Mouse (Mus musculus) left cerebral cortex, adult 18-20 months (tissue): ENCODE data around the gene Pcnx3. TPM values are rescaled to one million over a fixed set of nuclear protein-coding genes. Genes with fewer than 3 reads are reported as not detected.

Source experiments
- DNase-seq, 2 experiments: peaks; one replicate each; pipeline ENCODE4 v3.0.0; 2021 to 2022; ENCODE audit warnings: low spot score in 2 of 2, mixed read lengths in 1 of 2
- microRNA-seq, 2 experiments: library from miRNA; unstranded; fragments of <30 nt; microRNA quantifications; one replicate each; pipeline ENCODE4 v1.2.0; 2021
- total RNA-seq, 2 experiments: library from RNA; stranded (reverse); gene quantifications; 2 replicates each; pipeline ENCODE4 v1.2.3; 2021

Gene Pcnx3
- total RNA-seq, 2 experiments from 2014 or later, result 61.1 to 74.0 TPM

DNA sequence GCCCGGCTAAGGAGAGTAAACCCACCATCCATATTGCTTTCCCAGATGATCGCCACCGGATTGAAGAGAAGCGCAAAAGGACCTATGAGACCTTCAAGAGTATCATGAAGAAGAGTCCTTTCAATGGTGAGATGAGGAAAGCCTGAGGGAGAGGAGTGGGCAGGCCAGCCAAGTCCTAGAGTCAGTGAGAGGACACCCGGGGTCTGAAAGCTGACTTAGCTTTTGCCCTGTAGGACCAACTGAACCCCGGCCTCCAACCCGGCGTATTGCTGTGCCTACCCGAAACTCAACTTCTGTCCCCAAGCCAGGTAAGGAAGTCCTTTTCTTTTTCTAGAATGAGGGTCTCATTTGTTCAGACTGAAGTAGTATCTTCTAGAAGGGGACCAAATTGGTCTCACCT lies 43.4 kb downstream of the Pcnx3 start:
- DNase-seq, result no peak

DNA sequence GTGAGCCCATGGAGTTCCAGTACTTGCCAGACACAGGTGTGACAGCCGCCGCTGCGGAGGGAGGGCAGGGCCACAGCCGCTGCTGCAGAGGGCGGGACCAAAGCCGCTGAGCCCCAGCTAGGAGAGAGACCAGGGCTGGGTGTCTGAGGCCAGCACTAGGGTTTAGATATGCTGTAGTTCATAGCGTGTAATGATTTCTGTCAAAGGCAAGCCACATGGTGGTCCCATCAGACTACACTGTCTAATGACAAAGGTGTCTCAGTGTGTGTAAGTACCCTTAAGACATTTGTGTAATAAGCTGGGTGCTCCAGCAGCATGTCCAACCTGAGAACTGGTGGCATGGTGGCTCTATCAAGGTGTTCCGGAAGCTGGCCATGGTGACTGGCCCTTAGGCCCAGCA lies 47.1 kb downstream of the Pcnx3 start:
- no peak for DNase-seq

DNA sequence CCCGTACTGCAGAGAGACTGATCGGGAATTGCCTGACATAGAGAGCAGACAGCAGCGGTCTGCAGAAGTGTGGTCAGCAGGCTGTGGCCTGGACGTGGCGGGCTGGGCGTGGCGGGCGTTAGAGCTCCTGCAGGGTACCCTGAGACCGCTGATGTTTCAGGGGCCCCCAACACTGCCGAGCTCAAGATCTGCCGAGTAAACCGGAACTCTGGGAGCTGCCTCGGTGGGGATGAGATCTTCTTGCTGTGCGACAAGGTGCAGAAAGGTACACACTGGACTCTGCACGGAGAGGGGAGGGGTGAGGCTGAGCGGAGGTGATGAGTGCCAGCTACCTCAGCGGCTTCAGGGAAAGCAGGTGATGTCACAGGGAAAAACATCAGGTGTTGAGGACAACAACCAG lies 47.7 kb downstream of the Pcnx3 start:
- DNase-seq, result no peak

DNA sequence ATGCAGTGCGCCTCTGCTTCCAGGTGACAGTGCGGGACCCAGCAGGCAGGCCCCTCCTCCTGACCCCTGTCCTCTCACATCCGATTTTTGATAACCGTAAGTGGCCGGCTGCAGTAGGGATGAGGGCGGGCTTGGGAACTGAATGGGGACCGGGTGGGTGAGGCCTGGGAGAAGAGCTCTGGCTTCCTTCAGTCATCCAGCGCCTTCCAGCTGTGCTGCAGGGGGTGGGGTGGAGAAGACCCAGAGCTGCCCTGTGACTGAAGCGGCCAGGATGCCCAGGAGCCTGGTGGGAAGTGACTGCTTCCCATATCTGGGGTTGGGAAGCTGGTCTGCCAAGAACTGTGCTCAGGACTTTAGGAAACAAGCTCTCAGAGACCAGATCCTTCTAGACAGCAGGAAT lies 48.4 kb downstream of the Pcnx3 start:
- no peak for DNase-seq

DNA sequence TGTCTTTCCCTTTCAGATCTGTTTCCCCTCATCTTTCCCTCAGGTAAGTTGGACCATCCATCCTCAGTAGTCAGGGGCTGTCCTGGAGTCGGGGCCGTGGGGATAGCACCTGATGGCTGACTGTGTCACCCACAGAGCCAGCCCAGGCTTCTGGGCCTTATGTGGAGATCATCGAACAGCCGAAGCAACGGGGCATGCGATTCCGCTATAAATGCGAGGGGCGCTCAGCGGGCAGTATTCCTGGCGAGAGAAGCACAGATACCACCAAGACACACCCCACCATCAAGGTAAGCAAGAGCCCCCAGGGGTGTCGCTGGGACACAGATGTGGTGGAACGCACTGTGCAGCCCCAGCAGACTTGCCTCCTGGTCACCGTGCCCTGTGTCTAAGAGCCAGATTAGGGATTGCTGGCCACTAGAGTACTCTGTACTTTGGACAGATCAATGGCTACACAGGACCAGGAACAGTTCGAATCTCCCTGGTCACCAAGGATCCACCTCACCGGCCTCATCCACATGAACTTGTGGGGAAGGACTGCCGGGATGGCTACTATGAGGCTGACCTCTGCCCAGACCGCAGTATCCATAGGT lies 50.2 kb downstream of the Pcnx3 start:
- DNase-seq, result no peak

DNA sequence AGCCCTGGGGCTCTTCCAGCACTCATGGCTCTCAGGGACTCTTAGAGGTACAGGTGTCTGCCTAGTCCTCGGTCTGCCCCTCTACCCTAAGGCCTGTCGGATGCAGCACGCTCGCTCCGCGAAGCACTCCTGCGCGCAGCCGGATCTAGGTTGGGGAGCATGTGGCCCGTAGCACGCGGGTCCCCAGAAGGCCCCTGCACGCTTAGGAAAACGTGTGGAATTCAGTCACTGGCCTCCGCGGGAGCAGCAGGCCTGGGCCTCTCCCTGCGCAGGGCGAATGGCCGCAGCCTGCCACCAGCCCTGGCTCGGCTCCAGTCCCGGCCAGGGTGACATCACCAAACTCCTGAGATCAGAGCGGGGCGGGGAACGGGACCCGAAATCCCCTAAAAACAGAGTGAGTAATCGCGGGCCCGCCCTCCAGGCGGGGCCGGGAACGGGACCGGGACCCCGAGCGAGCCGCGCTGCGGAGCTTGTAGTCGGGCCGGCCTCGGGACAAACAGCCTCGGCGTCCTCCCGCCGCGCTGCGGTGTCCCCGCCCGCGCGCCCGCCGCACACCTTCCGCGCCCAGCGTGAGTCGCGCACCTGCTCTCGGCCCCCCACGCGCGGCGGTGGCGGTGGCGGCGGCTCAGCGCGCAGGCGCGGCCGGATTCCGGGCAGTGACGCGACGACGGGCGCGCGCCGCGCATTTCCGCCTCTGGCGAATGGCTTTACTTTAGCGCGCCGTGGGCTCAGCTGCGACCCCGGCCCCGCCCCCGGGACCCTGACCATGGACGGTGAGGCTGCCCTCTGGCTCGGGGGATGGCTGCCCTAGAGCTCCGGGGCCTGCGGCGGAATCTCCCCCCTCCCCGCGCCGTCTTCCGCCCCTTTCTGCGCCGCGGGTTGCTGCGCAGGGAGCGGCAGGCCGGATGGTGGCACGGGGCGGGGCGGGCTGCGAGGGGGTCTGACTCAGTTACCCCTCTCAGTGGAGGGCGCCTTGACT lies 51.4 kb downstream of the Pcnx3 start, which contains the start of gene Rela:
TSS of gene Rela (plus strand) at position 415 of the 979 bp plus-strand sequence.
- DNase-seq, result peak; percentile 87 to 92

DNA sequence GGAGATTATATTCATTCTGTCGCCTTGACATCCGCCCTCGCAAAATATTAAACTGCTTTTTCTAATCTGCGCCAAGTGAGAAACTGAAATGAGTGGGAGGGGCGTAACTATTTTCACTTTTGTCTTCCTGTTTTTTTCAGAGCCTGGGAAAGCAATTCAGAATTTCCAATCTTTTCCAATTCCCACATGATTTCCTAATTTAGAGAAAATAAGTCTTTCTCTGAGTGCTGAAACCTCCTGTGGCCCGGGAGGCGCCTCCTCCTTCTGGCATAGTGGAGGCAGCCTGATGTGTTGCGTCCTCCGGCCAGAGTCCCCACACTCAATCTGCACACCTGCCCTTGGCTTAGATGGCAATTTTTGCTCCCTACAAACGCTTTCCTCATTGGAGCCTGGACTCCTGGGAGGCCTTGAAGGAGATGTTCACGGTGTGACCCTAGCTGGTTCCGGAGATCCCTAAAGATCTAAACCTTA lies 52.1 kb downstream of the Pcnx3 start:
- DNase-seq, result no peak

DNA sequence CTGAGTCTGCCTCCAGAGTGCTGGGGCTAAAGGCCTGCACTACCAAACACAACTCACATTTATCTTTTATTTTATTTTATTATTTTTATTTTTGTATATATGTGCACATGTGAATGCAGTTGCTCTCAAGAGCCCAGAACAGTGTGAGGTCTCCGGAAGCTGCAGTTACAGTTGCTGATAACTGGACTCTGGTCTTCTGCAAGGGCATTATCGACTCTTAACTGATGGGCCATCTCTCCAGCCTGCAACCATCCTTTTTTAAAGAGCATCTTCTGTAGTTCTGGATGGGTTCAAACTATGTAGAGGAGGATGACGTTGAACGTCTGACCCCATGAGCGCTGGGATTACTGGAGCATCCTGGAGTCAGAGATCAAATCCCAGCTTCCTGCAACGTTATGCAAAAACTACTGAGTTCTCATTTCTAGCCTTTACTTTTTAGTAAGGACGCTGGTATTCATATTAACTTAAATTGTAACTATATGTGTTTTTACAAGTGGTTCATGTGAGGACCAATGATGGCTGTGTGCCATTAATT lies 52.6 kb downstream of the Pcnx3 start:
- DNase-seq, result no peak

DNA sequence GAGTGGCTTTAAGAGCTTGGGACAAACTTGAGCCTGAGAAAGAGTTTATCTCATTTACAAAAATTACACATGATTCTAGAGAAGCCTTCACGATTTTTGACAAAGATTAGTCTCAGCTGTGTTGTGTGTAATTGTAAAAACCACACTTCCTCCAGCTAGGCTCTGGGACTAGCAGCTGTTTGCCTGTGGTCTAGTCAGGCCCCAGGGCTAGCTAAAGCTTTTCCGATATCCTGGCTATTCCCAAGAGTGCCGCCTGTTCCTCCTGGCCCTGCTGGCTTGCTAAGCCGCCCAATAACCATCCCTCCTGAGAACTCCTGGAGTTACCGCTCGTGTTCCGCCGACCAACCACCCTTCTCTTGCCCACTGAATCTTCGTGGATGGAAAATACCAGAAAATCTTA lies 56.6 kb downstream of the Pcnx3 start:
- DNase-seq, result no peak

DNA sequence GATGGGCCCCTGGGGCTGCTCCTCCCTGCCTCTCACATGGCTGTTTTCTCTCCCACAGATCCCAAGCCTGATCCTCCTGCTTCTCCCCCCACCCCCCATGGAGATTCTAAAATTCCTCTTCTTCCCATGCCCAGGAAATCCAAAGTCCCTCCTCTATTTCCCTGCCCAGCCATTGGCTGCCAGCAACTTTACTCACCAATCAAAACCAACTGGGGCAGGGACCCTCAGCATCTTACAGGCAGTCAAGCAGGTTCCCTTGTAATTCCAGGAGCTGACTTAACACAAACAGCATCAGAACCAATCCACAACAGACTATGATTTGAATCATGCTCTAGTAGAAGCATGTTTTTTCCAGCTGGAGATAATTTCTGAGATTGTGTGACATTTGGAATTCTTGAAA lies 58.8 kb downstream of the Pcnx3 start:
- DNase-seq, result no peak

DNA sequence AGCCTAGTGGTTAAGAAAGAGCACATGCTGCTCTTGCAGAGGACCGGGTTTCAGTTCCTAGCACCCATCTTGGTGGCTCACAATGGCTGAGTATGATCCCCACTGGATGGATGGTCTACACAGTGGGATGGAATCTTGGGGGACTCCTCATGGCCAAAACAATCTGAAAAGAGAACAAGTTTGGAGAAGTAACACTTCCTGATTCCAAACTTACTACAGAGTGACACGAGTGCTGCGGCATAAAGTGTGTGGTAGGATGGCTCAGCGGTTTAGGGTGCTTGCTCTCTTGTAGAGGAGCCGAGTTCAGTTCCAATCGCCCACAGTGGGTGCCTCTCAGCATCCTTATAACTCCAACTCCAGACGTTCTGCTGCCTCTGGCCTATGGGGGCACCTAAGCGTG lies 63.4 kb downstream of the Pcnx3 start:
- DNase-seq, result no peak

DNA sequence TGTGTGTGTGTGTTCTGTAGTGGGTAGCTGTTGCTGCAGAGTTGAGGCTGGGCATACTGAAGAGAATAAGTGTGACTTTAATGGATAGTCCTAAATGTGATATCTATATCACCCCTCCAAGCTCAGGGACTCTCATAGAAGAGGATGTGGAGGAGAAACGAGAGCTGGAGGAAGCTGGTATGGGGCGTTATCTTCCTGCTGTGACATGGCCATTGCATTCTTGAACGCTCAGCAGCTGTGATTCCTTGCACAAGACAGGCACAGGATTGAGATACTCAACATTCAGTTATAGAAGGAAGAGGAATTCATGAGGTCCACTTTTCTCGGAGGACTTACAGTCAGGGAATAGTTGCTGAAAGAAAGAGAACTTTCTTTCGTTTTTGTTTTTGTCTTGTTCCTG lies 66.8 kb downstream of the Pcnx3 start:
- no peak for DNase-seq

DNA sequence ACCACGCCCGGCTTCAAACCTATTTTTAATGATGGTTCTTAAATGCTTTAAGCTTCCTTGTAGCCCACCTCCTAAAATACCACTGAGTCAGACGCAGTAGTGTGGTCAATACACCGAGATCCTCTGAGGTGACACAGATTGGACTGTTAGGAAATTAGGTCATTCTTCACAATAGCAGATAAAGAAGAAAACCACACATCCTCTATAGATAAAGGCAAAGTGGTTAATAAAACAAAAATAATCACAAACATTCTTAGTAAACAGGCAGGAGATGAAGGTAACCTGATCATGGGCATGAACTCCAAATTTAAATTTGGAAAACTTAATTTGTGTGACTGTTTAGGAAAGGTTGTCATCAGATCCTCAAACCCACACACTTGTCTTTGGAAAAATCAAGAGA lies 68.7 kb downstream of the Pcnx3 start:
- no peak for DNase-seq

DNA sequence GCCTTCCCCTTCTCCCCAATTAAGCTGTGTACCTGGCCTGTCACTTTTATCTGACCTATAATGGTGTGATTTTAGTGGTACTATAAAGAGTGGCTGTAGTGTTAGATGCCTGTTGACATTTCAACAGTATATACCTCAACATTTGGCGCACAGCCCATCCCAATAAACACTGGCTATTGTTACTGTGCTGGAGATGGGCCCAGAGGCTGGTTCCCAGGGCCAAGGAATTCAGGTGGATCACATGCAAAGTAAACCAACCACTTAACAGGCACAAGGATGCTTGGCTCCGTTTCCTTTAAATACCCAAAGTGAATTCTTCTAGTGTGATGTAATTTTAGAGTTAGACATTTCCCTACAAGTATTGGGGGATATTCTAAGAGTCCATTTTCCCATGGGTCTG lies 73.8 kb downstream of the Pcnx3 start:
- DNase-seq, result no peak

Small RNA genes within 50 kb of the gene (microRNA-seq; reads per million reads assigned to microRNA genes)
- gene Mir6987, result 1.5 to 1.7 reads per million in 2 experiments

Other genes with a start within 250 kb of the Pcnx3 start
- not detected for gene Fosl1, start 241.4 kb downstream of the Pcnx3 start, total RNA-seq
- gene Ccdc85b, start 231.0 kb downstream of the Pcnx3 start, total RNA-seq, result 10 to 100 TPM; 28.3 to 31.5 TPM
- 10 to 100 TPM; 91.2 to 98.9 TPM for gene Fibp, start 228.3 kb downstream of the Pcnx3 start, total RNA-seq
- under 1 TPM; 0.33 to 0.61 TPM for gene Ctsw, start 220.4 kb downstream of the Pcnx3 start, total RNA-seq
- 10 to 100 TPM; 12.9 to 15.9 TPM for gene Efemp2, start 215.0 kb downstream of the Pcnx3 start, total RNA-seq
- gene Mus81, start 200.5 kb downstream of the Pcnx3 start, total RNA-seq, result 10 to 100 TPM; 28.0 to 33.9 TPM
- 1,000 to 10,000 TPM; 1,316 to 1,327 TPM for gene Cfl1, start 198.5 kb downstream of the Pcnx3 start, total RNA-seq
- gene 1700020D05Rik, start 185.1 kb downstream of the Pcnx3 start, total RNA-seq, result 1 to 10 TPM; 5.3 to 6.7 TPM
- 10 to 100 TPM; 88.3 TPM for gene Snx32, start 178.4 kb downstream of the Pcnx3 start, total RNA-seq
- not detected for gene Ovol1, start 128.3 kb downstream of the Pcnx3 start, total RNA-seq
- gene Ap5b1, start 120.9 kb downstream of the Pcnx3 start, total RNA-seq, result 1 to 10 TPM; 5.7 to 6.1 TPM
- gene Rnaseh2c, start 87.0 kb downstream of the Pcnx3 start, total RNA-seq, result 10 to 100 TPM; 83.1 to 83.4 TPM
- gene Kat5, start 78.7 kb downstream of the Pcnx3 start, total RNA-seq, result 10 to 100 TPM; 92.6 to 96.3 TPM
- gene Rela, start 51.4 kb downstream of the Pcnx3 start, total RNA-seq, result 10 to 100 TPM; 18.8 to 22.0 TPM
- 10 to 100 TPM; 11.5 to 13.3 TPM for gene Sipa1, start 25.2 kb downstream of the Pcnx3 start, total RNA-seq
- gene Map3k11, start 166 bp downstream of the Pcnx3 start, total RNA-seq, result 10 to 100 TPM; 18.8 to 22.4 TPM
- gene Kcnk7, start 15.5 kb upstream of the Pcnx3 start, total RNA-seq, result not detected
- 10 to 100 TPM; 23.7 to 24.7 TPM for gene Ehbp1l1, start 37.4 kb upstream of the Pcnx3 start, total RNA-seq
- gene Fam89b, start 40.7 kb upstream of the Pcnx3 start, total RNA-seq, result 10 to 100 TPM; 24.4 to 30.9 TPM
- gene Ltbp3, start 52.0 kb upstream of the Pcnx3 start, total RNA-seq, result 10 to 100 TPM; 37.2 to 41.8 TPM
- 10 to 100 TPM; 90.8 to 93.4 TPM for gene Scyl1, start 82.5 kb upstream of the Pcnx3 start, total RNA-seq
- gene Frmd8, start 186.4 kb upstream of the Pcnx3 start, total RNA-seq, result 10 to 100 TPM; 13.5 to 13.6 TPM
- gene Slc25a45, start 188.9 kb upstream of the Pcnx3 start, total RNA-seq, result 1 to 10 TPM; 2.3 to 3.2 TPM
- 1 to 10 TPM; 4.1 to 4.2 TPM for gene Tigd3, start 205.2 kb upstream of the Pcnx3 start, total RNA-seq
- 100 to 1,000 TPM in 1 of 2 experiments, 10 to 100 TPM in 1; 90.1 to 102 TPM for gene Dpf2, start 224.1 kb upstream of the Pcnx3 start, total RNA-seq
- 1 to 10 TPM; 4.7 to 5.4 TPM for gene Cdc42ep2, start 235.9 kb upstream of the Pcnx3 start, total RNA-seq